Mouse (Mus musculus) gastrocnemius, postnatal 36 days (tissue): Measurements from ENCODE around the gene Lrif1. TPM values are rescaled to one million over a fixed set of nuclear protein-coding genes. Genes with fewer than 3 reads are reported as not detected.
"Not testable (repeated sequence)": the region's sequence is repeated elsewhere in the genome, so short reads cannot be mapped to it uniquely, and the experiment has no call there.

Experiments
- DNase-seq, 2 experiments: peaks; one replicate each; pipeline ENCODE4 v3.0.0; 2022
- intact Hi-C: fragments of 180-260 bp; cut with DNase I; formaldehyde crosslinking; loops from one replicate; pipeline ENCODE4 v1.15.1; 2025
- long read RNA-seq, 2 experiments: library from polyadenylated mRNA; stranded (forward); transcript quantifications; one replicate each; pipeline ENCODE4 v2.0.0; 2021
- total RNA-seq, 2 experiments: library from RNA; stranded (reverse); gene quantifications; 2 replicates each; pipeline ENCODE4 v1.2.3; 2021

The Lrif1 gene
- total RNA-seq = 1 to 10 TPM; 6.7 to 8.7 TPM
- long read RNA-seq, experiment 1, partial matches to known transcripts = 2 of 6 reads
- long read RNA-seq, experiment 1, other reads (novel, unspliced or antisense) = 0 of 6 reads
- long read RNA-seq, experiment 2, transcript Lrif1-203 (3 exons, 1,669 nt) = major isoform, 6 of 9 reads
- long read RNA-seq, experiment 2, partial matches to known transcripts = 2 of 9 reads
- long read RNA-seq, experiment 2, other reads (novel, unspliced or antisense) = 0 of 9 reads

DNA sequence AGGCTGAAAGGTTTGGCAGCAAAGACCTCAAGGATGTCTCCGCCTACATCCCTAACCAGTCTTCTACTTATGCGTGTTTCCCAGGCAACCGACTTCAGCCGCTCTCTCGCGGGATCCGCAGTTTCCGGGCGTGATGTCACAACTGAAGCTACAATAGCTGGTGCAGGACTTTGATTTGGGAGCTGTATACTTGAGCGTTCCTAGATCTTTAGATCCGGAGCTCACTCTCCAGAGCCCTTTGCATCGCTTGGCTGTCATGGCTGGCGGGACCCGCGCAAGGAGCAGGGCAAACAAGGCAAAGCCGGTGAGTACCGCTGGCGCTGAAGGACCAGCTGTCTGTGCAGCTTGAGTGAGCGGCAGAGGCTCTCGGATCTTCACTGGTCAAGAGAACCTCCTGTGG lies at the start of gene Lrif1:
Lrif1 (plus strand) TSS at position 158 of the 400 bp plus-strand sequence.
- intact Hi-C loops = no loop called here
- peak in 1 of 2 experiments; percentile 4 for DNase-seq

DNA sequence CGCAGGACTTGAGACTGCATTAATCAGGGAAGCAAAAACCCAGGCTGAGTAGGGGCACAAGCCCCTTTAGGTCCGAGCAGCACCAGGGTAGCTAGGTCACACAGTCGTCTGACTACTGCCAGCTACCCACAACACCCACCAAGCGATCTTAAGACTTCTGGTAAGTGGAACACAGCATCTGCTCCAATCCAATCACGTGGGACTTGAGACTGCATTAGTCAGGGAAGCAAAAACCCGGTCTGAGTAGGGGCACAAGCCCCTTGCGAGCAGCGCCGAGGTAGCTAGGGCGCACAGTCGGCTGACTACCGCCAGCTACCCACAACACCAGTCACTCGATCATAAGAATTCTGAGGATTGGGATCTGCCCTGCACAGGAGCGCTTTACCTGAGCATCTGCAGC lies 12.0 kb upstream of the Lrif1 start:
- intact Hi-C loops = not testable (repeated sequence)

DNA sequence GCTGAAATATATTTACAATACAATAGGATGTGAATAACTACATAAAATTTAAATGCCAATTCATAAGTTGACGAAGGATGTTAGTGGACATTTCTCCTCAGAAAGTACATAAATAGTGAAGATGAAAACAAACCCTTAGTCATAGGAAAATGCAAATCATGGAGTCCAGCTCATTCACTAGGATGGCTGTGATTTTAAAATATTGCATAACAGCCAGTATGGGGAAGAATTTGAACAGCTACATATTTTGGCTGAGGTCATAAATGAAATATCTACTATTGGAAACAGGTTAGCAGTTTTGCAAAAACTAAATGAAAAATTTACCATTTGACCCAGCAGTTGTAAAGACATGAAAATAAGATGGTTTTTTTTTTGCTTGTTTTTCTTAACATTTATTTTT lies 594 bp downstream of the Lrif1 start:
- intact Hi-C loops = no loop called here
- DNase-seq = no peak

More for the DNA sequence above, 12.0 kb upstream of the Lrif1 start:
- not testable (repeated sequence) for DNase-seq

DNA sequence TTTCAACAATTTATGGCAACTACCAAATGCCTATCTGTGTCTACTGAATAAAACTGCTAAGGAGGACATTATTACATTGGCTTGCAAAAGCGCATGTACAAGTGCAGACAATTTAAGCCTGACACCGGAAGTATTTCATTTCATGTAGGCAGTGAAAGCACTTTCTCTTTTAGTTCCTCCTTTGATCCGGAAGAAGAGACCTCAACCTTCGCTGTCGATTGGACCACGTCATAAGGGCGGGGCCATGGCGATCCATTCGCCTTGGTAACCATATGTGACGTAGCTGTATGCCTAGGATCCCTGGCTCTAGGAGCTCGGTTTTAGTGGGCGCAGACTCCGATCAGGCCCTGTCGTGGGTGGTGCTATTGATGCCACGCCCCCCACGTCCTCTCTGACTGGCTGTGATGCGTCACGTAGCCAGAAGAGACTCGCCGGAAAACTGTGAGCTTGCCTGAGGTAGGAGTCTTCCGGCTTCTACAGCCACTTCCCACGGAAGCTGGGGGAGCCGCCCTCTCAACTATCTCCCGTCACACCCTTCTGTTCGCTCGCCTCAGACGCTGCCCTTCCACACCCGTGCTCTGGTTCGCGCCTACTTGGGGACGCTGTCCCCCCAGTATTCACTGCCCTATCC lies 36.7 kb downstream of the Lrif1 start:
- DNase-seq = peak; percentile 89 to 95
- intact Hi-C loops = no loop called here

DNA sequence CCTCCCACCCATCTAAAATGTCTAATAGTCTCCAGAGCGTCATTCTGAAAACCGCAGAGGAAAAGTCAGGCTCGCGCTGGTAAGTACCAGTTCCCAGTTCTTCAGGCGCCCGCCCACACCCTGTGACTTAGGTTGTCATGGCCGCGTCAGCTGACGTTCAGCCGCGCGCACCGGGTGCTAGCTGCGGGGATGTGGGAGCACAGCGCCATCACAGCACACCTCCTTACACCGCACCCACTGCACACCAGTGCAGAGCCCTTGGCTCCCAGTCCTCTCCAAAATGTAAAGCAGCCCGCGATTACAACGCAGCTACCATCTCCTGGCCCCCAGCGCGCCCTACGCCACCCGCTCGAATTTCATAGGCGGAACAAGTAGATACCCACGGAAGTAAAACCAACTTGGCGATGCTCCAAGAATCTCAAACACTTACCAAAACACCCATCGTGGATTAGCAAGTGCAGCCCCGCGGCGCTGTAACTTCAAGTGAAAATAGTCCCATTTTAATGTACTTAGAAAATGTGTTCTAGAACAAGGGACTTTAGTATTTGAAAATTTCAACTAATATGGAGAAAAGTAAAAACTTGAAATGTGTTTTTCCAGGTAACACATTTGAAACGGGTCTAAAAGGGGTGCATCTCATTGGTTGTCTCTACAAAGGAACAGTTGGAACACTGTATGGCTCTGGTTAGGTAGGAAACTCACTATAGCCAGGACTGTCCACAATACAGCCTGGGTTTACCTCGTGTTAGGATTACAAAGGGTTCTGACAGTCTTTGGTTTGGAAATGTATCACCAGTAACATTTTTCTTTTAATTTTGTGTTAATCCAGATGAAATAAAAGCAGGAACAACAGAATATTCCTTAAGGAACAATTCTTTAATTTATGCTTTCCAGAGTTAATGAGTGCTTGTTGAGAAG lies 37.5 kb downstream of the Lrif1 start:
- intact Hi-C loops = no loop called here
- peak; percentile 60 to 77 for DNase-seq

DNA sequence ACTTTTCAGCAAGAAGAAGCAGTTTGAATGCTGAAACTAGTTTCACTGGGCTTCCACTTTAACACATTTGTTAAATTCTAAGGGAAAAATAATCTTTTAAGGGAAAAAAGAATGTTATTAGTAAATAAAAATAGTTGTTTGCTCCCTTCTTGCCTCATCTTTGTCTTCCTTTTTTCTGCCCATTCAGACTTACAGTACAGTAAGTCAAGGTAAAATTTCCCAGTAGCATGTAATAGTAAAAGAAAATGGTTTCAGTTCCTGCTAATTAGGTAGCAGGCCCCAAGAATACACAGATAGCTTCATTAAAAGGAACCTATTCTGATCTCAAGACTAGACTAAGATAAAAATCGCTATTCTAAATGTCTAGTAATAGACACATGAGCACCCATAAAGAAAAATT lies 71.1 kb downstream of the Lrif1 start:
- intact Hi-C loops = no loop called here
- DNase-seq = no peak

DNA sequence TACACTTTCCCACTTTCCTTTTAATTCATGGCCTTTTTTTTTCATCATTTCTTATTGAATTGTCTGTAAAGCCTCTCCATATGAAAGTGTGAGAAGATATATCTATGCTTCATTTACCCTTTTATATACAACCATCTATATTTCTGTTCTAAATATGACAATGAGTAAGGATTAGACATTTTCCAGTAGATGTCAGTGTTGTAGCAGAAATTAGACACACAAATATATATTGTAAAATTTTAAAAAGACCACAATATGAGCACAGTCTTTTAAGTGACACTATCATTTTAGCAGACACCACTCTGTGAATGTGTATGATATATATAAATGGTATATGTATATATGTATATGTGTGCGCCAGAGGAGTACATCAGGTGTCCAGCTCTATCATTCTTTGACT lies 87.0 kb downstream of the Lrif1 start:
- intact Hi-C loops = no loop called here
- no peak for DNase-seq

DNA sequence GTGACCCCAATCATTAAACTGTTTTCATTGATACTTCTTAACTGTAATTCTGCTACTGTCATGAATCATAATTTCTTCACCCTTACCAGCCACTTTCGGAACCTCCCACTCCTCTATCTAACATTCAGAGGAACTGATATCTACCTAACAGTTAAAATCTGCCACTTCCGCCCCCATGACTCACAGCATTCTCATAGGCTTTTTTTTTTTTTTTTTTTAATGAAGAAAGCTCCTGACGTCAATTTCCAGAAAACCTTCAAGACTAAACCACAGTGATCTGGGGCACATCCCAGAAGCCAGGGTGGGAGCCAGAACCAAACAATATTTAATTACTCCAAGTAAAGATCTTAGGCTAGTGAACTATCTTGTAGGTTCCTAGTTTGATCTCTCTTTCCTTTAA lies 100.3 kb downstream of the Lrif1 start:
- no peak for DNase-seq
- intact Hi-C loops = no loop called here

Other genes with a start within 250 kb of the Lrif1 start
- gene Dennd2d, start 202.6 kb upstream of the Lrif1 start, total RNA-seq = under 1 TPM; 0.17 to 0.20 TPM
- gene Dram2, start 137.2 kb upstream of the Lrif1 start, total RNA-seq = 10 to 100 TPM; 72.1 to 81.5 TPM
- gene Cept1, start 137.2 kb upstream of the Lrif1 start, total RNA-seq = 10 to 100 TPM; 15.8 to 19.3 TPM
- 1 to 10 TPM; 1.5 to 1.6 TPM for gene Cd53, start 105.2 kb downstream of the Lrif1 start, total RNA-seq
- gene Olfr266, start 141.3 kb downstream of the Lrif1 start, total RNA-seq = not detected